Mouse (Mus musculus) ES-Bruce4 (cell line): ENCODE results near the gene Dpysl5. TPM values are rescaled to one million over a fixed set of nuclear protein-coding genes. Genes with fewer than 3 reads are reported as not detected.

ENCODE experiments used
- H3K27ac ChIP-seq: 2 replicates; pipeline ENCODE4 v1.5.1; 2012; ENCODE audit warnings: low read length, inconsistent platforms; ENCODE audit not compliant: insufficient read depth
- H3K27me3 ChIP-seq: 2 replicates; pipeline ENCODE4 v1.6.1; 2012; ENCODE audit warnings: mild to moderate bottlenecking, low read length, inconsistent platforms; ENCODE audit not compliant: control insufficient read depth, poor library complexity, insufficient read depth, severe bottlenecking
- H3K36me3 ChIP-seq: 2 replicates; pipeline ENCODE4 v1.6.1; 2012; ENCODE audit warnings: inconsistent platforms, mild to moderate bottlenecking, low read length, moderate library complexity; ENCODE audit not compliant: control insufficient read depth, poor library complexity, insufficient read depth, severe bottlenecking
- H3K4me1 ChIP-seq: one replicate; pipeline ENCODE4 v1.8.1; 2011; ENCODE audit warnings: low read length; ENCODE audit not compliant: control insufficient read depth, insufficient read depth
- H3K4me3 ChIP-seq: 2 replicates; pipeline ENCODE4 v1.5.1; 2011; ENCODE audit warnings: low read depth, mild to moderate bottlenecking, low read length
- H3K9ac ChIP-seq: 2 replicates; pipeline ENCODE4 v1.6.1; 2012; ENCODE audit warnings: low read depth, mild to moderate bottlenecking, inconsistent platforms; ENCODE audit not compliant: poor library complexity, severe bottlenecking
- H3K9me3 ChIP-seq: replicated peaks from 2 replicates; pipeline ENCODE4 v1.6.1; 2012; ENCODE audit warnings: mild to moderate bottlenecking, low read length, inconsistent platforms; ENCODE audit not compliant: control insufficient read depth, poor library complexity, insufficient read depth, severe bottlenecking
- CTCF ChIP-seq: IDR thresholded peaks from one replicate; pipeline ENCODE4 v1.8.1; 2011; ENCODE audit warnings: low read depth, low read length
- EP300 ChIP-seq: IDR thresholded peaks from 2 replicates; pipeline ENCODE4 v1.6.1; 2011; ENCODE audit warnings: low read depth, low read length; ENCODE audit not compliant: insufficient read depth
- POLR2A ChIP-seq: IDR thresholded peaks from one replicate; pipeline ENCODE4 v1.8.1; 2011; ENCODE audit warnings: low read length; ENCODE audit not compliant: insufficient read depth
- polyA plus RNA-seq: library from polyadenylated mRNA; stranded (reverse); fragments of >200 nt; gene quantifications from 2 replicates; pipeline ENCODE4 v1.2.4, GENCODE M21; 2011; ENCODE audit warnings: low read depth; ENCODE audit not compliant: missing spikeins, insufficient read depth, insufficient read length

Dpysl5 gene
- polyA plus RNA-seq, 1 experiment, result 35.2 TPM

DNA sequence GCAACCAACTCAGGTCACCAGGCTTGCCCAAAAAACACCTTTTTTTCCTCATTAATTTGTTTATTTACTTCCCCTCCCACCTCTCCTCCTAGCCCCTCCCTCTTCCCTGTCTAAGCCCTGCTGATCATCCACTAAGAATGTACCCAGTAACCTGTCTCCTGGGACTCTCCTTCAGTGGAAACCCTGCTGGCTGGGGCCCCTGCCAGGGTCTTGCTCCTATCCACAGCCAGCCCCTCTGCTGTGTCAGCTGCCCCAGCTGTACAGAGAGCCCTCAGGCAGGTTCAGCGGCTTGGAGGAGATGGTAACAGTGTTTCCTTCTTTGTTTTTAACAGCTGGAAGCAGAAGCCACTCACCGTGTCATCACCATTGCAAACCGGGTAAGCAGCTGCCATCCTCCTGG lies 69.8 kb downstream of the Dpysl5 start:
- no peak for TF ChIP-seq CTCF
- TF ChIP-seq EP300, result no peak
- no peak for TF ChIP-seq POLR2A
- no peak overlapping the region for H3K4me3 ChIP-seq
- no peaks in the 10 kb centered on the region for H3K4me1 ChIP-seq
- no peak overlapping the region for H3K9ac ChIP-seq
- H3K27ac ChIP-seq, result no peak overlapping the region
- no peaks in the 10 kb centered on the region for H3K27me3 ChIP-seq
- H3K9me3 ChIP-seq, result no peaks in the 10 kb centered on the region
- no peaks in the 10 kb centered on the region for H3K36me3 ChIP-seq

DNA sequence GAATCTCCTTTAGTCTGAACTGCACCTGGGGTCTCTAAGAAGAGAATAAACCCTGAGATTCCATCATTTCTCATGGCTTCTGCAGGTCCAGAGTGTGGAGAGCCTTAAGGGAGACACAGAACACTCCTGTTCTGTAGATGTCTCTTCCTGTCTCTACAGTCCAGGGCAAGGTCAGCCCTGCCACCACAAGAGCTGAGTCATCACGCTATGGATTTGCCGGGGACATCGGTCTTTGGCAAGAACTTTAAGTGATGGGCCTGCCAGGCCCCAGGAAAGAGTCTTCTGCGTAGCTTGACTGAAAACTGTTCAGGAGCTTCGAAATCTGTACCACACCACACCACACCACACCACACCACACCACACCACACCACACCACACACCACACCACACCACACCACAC lies 76.0 kb downstream of the Dpysl5 start:
- no peak overlapping the region for H3K4me3 ChIP-seq
- no peaks in the 10 kb centered on the region for H3K9me3 ChIP-seq
- H3K27ac ChIP-seq, result no peak overlapping the region
- no peak overlapping the region for H3K9ac ChIP-seq
- no peaks in the 10 kb centered on the region for H3K4me1 ChIP-seq
- H3K27me3 ChIP-seq, result no peaks in the 10 kb centered on the region
- TF ChIP-seq CTCF (no peak), POLR2A (no peak), EP300 (no peak)
- no peaks in the 10 kb centered on the region for H3K36me3 ChIP-seq

DNA sequence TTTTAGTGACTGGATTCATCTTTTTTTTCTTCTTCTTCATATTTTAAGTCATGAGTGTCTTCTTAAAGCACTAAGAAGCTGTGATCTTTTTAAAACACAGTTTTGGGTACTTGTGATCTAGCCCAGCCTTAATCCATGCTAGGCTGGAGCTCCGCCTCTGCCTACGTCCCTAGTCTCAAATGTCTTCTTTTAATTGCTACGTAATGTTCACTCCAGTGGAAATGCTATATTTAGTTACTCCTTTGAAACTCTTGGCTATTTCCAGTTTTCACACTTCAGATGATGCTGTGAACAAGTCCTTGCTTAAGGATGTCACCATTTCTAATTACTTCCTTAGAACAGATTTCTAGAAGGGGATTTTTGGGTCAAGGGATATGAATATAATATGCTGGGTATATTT lies 78.7 kb downstream of the Dpysl5 start:
- Histone ChIP-seq H3K4me1 (no peaks in the 10 kb centered on the region), H3K9ac (no peak overlapping the region), H3K36me3 (no peaks in the 10 kb centered on the region), H3K27me3 (no peaks in the 10 kb centered on the region), H3K27ac (no peak overlapping the region), H3K9me3 (no peaks in the 10 kb centered on the region), H3K4me3 (no peak overlapping the region)
- no peak for TF ChIP-seq EP300
- no peak for TF ChIP-seq POLR2A
- TF ChIP-seq CTCF, result no peak

DNA sequence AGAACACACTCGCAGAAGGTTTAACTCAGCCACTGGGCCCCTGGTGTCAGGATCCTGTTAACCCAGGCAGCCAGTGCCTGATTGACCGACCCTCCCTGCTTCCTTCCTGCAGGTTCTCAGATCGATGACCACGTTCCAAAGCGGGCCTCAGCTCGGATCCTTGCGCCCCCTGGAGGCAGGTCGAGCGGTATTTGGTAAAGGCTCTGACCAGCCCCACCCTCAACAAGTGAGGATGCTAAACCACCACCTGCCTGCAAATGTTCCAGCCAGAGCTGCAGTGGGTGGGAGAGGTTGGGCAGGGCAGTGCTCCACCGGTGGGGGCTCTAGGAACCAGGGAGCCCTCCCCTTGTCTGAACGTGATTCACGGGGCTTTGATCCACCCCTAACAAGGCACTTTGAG lies 84.8 kb downstream of the Dpysl5 start:
- Histone ChIP-seq H3K4me1 (no peaks in the 10 kb centered on the region), H3K36me3 (no peaks in the 10 kb centered on the region), H3K9me3 (no peaks in the 10 kb centered on the region), H3K27ac (no peak overlapping the region), H3K4me3 (no peak overlapping the region), H3K9ac (no peak overlapping the region), H3K27me3 (no peaks in the 10 kb centered on the region)
- TF ChIP-seq EP300 (no peak), POLR2A (no peak), CTCF (peak; percentile 87)

DNA sequence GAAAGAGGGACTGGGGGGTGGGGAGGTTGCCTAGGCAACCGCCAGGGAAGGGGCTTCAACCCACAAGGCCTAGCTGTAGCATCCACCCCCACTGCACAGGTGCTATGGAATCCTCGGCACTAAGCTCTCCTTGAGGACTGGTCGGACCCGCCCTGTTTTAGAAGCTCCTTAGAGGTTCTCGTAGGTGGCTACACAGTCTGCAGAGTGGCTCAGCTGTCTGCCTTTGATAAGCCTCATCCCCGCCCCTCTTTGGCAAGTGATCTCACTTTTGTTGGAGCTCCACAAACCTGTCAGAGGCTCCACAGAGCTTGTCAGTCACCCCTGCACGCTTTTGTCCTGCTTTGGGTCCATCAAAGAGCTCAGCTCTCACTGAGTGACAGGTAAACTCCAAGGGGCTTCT lies 86.1 kb downstream of the Dpysl5 start:
- Histone ChIP-seq H3K27me3 (no peaks in the 10 kb centered on the region), H3K27ac (no peak overlapping the region), H3K9me3 (no peaks in the 10 kb centered on the region), H3K9ac (no peak overlapping the region), H3K36me3 (no peaks in the 10 kb centered on the region), H3K4me3 (no peak overlapping the region), H3K4me1 (no peaks in the 10 kb centered on the region)
- no peak for TF ChIP-seq EP300
- no peak for TF ChIP-seq POLR2A
- no peak for TF ChIP-seq CTCF

DNA sequence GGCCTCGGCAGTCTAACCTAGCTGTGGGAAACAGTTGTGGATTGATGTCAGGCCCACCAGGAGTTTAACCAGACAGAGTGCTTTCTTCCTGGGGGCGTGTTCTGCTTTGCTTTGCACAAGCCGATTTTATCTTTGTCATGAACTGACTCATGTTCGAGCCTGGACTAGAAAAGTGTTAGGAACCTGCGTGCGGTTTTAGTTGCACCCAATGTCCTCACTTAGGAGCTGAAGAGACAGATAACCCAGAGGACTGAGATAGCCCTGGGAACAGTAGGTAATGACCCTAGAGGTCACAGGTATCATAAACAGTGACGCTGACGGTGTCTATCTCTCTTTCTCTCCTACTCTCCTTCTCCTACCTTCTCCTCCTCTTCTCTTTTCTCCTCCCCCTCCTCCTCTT lies 86.6 kb downstream of the Dpysl5 start:
- Histone ChIP-seq H3K9ac (no peak overlapping the region), H3K27ac (no peak overlapping the region), H3K36me3 (no peaks in the 10 kb centered on the region), H3K27me3 (no peaks in the 10 kb centered on the region), H3K9me3 (no peaks in the 10 kb centered on the region), H3K4me3 (no peak overlapping the region), H3K4me1 (no peaks in the 10 kb centered on the region)
- TF ChIP-seq POLR2A (no peak), CTCF (no peak), EP300 (no peak)
